Mouse (Mus musculus) kidney, adult 18-20 months (tissue): ENCODE measurements around the gene Ppfia4.

Experiments
- DNase-seq: peaks from one replicate; pipeline ENCODE4 v3.0.0; 2021

Ppfia4 gene

DNA sequence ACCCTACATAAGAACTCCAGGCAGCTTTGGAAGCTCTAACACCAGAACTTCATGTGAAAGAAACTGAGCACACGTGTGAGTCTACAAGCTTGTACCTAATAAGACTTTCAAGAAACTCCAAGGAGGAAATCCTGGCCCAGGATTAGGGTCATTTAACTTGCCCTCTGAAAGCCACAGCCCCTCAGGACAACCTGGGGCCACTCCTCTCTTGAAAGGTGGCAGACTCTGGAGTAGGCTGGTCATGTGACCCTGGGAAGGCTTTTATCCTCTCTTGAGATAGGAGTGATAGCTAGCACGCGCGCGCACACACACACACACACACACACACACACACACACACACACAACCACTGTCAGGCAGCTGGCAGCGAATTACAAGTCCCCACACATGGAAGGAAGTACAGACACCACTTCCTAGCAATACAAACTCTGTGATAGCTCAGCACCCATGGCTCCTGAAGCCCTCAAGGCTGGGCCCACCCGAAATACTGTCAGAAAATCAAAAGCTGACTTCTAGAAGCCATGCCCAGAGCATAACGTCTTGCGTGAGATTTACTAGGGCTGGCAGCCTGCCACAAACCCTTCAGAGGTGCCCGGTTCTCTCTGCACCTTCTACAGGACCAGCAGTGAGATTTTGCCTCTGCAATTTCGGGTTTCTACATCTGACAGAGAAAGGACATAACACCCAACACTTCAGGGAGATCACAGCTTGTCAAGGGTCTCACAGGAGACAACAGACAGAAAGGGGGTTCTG is 4.4 kb upstream of the Ppfia4 start:
- DNase-seq, result no peak

DNA sequence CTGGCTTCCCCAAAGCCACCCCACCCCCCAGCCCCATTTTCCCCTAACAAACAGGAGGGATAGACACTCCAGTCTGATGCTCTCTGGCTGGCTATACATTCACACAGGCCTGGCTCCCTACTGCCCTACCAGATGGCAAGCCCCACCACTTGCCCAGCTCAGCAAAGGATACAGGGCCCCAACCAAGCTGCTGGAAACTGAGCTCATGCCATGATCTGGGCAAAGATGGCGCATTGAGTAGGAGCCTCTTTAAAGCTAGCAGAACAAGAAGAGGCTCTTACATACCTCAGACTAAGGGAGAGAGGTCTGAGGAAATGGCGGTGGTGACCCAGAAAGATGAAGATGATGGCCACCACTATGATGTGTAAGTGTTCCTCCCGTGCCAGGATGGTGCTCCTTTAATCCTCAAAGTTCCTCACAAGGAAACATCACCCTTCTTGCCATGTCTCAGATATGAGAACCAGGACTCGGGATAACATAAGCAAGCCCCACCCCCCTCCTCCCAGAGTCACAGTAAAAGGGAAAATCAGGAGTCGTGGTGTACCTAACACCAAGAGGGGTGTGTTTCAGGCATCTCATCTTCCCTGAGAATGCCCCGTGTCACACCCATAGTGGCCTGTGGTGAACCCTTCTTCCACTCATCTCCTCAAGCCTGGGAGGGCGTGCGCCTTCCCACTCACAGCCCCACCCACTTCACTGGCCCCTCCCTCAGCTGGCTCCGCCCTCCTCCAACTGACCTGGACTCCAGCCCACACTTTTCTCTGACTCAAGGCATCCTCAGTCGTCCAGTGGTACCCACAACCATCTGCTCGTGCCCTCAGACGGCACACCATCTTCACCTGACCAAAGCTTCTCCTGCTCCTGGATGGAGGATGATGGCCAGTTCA is 3.4 kb upstream of the Ppfia4 start:
- DNase-seq, result no peak

DNA sequence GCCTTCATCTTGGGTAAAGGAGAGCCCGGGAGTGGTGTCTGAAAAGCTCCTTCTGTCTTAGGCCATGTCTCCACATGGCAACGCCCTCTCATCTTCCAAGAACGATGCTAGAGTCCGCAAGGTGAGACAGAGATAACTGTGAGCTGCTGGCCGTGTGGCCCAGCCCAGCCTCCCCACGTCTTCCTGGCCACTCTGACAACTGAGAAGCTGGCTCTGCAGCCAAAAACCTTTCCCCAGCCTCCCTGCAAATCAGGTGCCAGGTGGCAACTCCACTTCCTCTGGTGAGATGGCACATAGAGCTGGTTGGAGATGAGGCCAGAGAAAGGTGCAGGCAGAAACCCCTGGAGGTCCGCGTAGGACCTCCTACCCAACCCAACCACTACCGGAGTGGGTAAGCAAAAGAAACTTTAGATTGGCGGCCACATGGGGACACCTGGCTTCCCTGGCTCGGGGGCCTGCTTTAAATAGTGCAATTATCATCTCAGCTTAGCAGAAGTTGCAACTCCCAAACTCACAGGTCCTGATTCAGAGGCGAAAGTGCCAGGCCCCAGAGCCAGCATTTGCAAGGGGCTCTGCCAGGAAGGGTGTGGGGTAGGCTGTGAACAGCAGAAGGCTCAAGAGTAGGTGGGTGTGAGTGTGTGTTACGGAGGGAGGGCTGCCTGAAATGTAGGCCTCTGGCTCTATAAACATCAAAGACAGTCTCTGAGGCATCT is 2.6 kb upstream of the Ppfia4 start:
- no peak for DNase-seq

DNA sequence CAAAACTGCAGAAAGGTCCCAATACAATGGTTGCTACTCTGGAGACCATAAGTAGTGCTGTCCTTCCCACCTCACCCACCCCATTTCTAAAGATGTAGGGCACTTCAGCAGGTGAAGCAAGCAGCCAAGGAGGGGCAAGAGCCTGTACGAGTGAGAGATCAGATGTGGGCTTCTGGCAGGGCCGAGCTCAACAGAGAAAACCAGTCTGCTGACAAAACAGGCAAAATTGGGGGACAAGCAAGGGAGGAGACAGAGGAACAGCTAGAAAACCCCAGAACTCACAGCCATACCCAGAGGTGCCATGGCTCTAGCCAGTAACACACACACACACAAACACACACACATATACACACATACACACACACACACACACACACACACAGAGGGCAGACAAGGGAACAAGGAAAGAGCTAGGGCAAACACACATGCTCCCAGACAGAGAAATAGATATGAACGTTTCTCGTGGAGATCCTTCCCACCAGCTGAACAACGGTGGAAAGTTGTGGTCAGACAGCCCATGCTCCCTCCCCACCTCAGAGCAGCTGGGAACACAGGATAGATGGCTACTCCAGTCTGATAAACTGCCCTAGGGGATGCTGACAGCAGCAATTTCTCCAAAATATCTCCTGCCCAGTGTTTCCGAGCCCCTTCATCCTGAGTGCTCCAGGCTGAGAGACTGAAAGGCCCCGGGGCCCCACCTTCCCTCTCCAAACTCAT is 1.5 kb upstream of the Ppfia4 start:
- DNase-seq, result no peak

- DNase-seq, result no peak
Measured at GRCm38 (mm10) chr1:134333371-134334110, 813 bp upstream of the Ppfia4 start.

DNA sequence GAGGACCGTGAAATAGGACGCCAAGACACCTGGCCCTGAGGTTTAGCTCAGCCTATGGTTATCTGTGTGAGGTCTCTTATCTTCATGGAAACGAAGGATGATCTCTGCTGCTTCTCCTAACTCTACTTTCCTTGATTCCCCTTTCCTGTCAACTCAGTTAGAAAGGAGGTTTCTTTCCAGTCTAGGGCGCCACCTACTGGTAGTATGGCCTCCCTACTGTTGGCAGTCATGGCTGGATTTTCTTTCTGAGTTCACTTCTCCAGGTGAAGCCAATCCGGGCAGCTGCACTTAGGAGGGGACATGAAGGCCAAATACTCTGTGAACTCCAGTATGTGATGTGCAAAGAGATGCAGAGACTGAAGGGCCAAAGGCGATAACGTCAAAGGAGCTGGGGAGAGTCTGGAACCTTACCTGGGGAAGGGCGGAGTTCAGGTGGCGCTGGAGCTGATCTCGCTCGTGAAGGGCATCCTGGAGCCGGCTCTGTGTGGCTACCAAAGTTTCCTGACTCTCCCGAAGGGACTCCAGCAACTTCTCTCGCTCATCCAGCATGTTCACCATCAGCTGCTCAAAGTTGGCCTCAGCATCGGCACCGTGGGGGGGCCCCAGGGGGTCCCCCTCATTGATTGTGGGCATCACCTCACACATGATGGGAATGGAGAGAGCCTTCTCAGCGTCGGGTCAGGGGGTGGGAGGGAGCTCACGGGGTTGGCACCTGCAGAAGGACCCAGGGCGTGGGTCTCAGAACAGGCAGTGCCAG is 671 bp downstream of the Ppfia4 start:
- DNase-seq, result peak; percentile 82

DNA sequence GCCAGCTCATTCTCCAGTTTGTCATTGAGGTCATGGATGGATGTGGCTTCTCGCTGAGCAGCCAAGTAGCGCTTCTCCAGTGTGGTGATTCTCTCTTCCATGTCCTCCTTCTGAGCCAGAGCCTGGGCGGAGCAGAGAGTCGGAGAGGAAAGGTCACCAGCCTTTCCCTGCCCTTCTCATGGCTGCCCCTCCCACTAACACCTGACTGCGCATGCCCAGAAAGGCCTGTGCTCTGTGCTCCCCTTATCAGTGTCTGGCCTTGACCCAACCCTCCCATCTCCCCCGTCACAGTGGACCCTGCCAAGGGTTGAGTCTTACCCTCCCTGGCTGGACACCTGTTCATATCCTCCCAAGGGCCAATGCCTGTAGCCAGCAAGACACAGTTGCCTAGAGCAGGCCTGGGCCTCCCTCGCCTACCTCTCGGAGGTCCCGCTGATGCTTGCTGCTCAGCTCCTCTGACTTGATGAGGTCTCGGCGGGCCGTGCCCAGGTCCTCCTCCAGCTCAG is 5.8 kb downstream of the Ppfia4 start:
- DNase-seq, result no peak

- DNase-seq, result peak; percentile 32
Measured at GRCm38 (mm10) chr1:134322591-134322990, 10.1 kb downstream of the Ppfia4 start.

DNA sequence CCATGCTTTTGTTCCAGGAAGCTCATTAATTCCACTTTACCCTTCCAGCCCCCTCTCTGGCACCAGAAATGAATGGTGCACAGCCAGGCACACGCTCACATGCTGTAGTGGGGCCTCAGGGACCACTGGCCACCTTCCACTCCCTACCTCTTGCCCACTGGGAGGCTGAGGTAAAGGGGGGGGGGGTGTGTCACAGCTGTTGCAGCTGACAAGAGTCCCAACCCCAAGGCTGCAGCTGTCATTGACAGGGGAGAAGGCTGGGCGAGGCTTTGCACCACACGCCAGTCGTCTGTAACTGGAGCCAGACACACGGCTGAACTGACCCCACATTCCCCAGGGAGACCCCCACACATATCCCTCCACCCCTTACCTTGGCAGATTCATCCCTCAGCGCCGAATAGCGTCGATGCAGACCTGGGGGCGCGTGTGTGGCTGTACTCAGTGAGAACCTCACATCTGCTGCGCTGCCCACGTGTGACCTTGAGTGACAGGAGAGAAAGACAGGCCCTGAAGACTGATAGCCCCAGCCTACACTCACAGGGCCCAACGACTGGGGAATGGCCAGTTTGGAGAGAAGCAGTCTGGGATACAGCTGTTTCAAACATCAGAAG is 11.9 kb downstream of the Ppfia4 start:
- DNase-seq, result no peak

DNA sequence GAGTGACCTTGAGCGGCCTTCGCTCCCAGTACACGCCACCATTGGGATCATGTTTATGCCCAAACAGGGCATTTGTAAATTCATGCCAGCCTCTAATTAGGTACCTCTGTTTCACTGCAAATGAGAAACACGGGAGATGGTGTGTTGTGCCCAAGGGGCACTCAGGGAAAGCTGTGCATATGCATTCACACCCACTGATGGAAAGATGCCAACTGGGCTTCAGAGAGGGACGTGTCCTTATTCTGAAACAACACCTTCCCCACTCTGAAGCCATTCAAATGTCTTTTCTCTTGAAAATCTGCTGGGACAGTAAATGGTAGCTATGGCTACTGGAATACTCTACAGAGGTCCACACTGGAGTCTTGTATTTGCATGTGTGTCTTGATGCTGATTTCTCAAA is 14.5 kb downstream of the Ppfia4 start:
- DNase-seq, result no peak

- no peak for DNase-seq
Measured at GRCm38 (mm10) chr1:134316361-134316760, 16.4 kb downstream of the Ppfia4 start.

- no peak for DNase-seq
Measured at GRCm38 (mm10) chr1:134315181-134315580, 17.5 kb downstream of the Ppfia4 start.

DNA sequence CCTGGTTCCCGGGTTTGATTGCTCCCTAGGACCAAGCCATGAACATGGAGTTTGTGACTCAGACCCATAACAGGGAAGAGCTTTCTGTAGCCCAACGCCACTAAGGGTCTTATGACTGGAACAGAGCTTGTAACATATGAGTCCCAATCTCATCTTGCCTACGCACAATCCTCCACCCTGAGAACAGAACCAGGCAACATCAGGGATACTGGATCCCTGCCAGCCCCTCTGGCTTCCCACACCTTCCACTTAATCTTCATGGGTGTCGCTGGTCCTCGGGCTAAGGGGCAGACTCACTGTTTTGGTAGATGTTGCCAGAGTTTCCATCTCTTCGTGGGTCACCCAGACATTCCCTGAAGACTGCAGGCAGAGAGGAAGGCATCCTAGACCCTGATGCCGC is 21.0 kb downstream of the Ppfia4 start:
- DNase-seq, result no peak

- DNase-seq, result no peak
Measured at GRCm38 (mm10) chr1:134310729-134311128, 22.0 kb downstream of the Ppfia4 start.

- no peak for DNase-seq
Measured at GRCm38 (mm10) chr1:134310291-134310690, 22.4 kb downstream of the Ppfia4 start.

GRCm38 (mm10) chr1:134307409-134307808 is 25.3 kb downstream of the Ppfia4 start:
- no peak for DNase-seq

- DNase-seq, result no peak
Measured at GRCm38 (mm10) chr1:134304940-134305339, 27.8 kb downstream of the Ppfia4 start.

DNA sequence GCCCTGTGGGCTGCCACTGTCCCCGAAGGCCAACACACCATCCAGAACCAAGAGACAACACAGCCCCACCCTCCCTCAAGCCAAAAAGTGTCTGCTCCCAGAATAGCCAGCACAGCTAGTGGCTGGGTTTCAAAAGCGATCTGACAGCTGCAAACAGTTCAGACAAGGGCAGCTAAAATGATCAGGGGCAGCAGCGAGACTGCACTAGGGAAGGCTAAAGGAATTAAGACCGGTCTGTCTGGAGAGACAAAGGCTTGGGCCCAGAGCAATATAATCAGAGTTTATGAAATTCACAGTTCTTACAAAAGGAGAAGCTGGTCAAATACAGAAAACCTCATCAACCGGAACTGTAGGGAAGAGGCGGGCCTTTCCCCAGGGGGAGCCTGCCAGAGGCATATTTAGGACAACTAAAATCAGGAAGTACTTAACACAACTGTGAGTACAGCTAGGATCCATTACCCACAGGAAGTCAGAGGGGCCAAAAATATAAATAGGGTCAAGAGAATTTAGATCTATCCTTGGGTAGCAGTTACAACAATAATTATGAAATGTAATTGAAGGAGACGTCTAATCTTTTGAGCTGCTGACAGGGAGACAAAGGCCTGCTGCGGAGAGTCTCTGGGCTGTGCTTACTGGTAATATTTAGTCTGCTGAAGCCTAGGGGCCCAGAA is 30.0 kb downstream of the Ppfia4 start:
- DNase-seq, result peak; percentile 37

DNA sequence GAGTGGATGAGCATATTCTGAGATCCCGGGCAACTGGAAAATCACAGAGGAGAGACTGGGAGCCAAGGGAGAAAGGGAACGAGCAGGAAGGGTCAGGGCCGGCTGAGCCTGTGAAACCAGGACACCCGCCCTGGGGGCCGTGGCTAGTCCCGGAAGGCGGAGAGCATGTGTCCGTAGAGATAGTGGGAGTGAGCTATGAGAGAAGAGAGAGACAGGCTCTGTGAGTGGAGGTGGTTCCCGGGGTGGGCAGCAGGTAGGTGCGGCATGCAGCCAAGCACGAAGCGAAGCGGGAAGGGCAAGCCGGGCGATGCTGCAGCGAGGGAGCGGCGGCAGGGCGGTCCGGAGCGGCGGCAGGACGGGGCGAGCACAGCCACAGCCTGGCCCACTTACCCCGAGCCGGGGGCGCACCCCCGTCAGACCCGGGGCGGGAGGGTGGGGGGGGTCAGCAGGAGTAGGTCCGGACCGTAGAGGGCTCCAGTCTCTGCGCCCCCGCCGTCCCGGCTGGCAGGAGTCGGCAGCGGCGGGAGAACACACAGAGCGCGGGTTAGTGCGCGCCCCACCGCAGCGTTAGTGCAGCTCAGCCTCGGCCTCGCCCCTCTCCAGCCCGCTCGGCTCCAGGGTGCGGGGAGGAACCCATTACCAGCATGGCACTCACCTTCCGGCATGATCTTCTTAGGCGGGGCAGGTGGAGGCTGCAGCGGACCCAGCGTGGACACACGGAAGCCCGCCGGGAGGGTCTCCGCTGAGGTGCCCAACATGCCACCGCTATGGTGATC is 33.9 kb downstream of the Ppfia4 start:
- peak; percentile 23 for DNase-seq
